Mouse (Mus musculus) thymus, adult 2 months (tissue): ENCODE data around the gene Cox4i2.

ENCODE experiments used
- CTCF ChIP-seq: fragments of 200-500 bp; IDR thresholded peaks from 2 replicates; pipeline ENCODE4 v1.5.1; 2012; ENCODE audit warnings: mild to moderate bottlenecking, control low read depth, low read length, moderate library complexity, borderline replicate concordance; ENCODE audit not compliant: control insufficient read depth, poor library complexity, insufficient read depth; ENCODE audit errors: extremely low read depth
- POLR2A ChIP-seq: fragments of 200-500 bp; IDR thresholded peaks from 2 replicates; pipeline ENCODE4 v1.6.1; 2012; ENCODE audit warnings: mild to moderate bottlenecking, low read length, control low read depth, moderate library complexity; ENCODE audit not compliant: control insufficient read depth, poor library complexity, insufficient read depth; ENCODE audit errors: extremely low read depth

DNA sequence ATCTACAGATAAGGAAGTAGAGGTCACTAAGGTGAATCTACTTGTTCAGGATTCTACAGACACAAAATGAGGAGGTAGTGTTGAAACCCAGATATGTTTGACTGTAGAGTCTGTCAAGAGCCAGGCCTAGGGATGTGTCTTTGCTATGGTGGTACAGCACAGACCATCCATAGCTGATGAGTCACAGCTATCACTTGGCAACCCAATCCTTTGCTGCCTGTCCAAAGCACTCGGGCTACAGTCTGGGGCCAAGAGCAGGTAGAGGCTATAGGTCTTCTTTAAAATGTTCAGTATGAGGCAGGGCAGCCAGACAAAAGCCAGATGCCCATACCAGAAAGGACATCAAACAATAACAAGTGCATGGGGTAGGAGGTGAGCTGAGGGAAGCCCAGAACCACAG is 43.6 kb downstream of the Cox4i2 start:
- no peak for TF ChIP-seq POLR2A
- TF ChIP-seq CTCF = no peak
